Mouse (Mus musculus) left cerebral cortex, adult 6 months (tissue): ENCODE measurements around the gene Cpd. TPM values are rescaled to one million over a fixed set of nuclear protein-coding genes. Genes with fewer than 3 reads are reported as not detected.

Experiments used
- long read RNA-seq, 2 experiments: library from polyadenylated mRNA; unstranded; transcript quantifications; one replicate each; pipeline ENCODE4 v2.0.0; 2019 to 2020
- polyA plus RNA-seq: library from polyadenylated mRNA; unstranded; fragments of <200 nt; fragmentation: Nextera tagmentation; gene quantifications from 2 replicates; pipeline ENCODE4 v1.2.3, GENCODE M21; 2021

Cpd gene
- 6.3 and 10.1 TPM in 2 replicates for polyA plus RNA-seq
- long read RNA-seq, experiment 1, full-length matches to known transcripts, result 1 of 19 reads
- long read RNA-seq, experiment 1, partial matches to known transcripts, result 9 of 19 reads
- long read RNA-seq, experiment 1, other reads (novel, unspliced or antisense), result 9 of 19 reads
- long read RNA-seq, experiment 2, partial matches to known transcripts, result 9 of 23 reads
- long read RNA-seq, experiment 2, other reads (novel, unspliced or antisense), result 14 of 23 reads

GRCm38 (mm10) chr11:76846878-76847222, at the start of gene Cpd:
Cpd (minus strand) TSS chr11:76847018.

GRCm38 (mm10) chr11:76763053-76763740, 83.6 kb downstream of the Cpd start, which contains the start of gene Gosr1:
Gosr1 (minus strand) TSS chr11:76763579.

Other genes starting within 250 kb of the Cpd start
- gene Abr, start 224.7 kb downstream of the Cpd start, polyA plus RNA-seq, result 88.4 and 95.9 TPM in 2 replicates
- 2.4 and 4.8 TPM in 2 replicates for gene Bhlha9, start 174.5 kb downstream of the Cpd start, polyA plus RNA-seq
- 0.69 TPM in 2 replicates for gene Trarg1, start 167.2 kb downstream of the Cpd start, polyA plus RNA-seq
- 14.7 and 26.9 TPM in 2 replicates for gene Gosr1, start 83.4 kb downstream of the Cpd start, polyA plus RNA-seq
- gene Tmigd1, start 55.1 kb upstream of the Cpd start, polyA plus RNA-seq, result not detected in 2 replicates
- gene Blmh, start 77.8 kb upstream of the Cpd start, polyA plus RNA-seq, result 49.7 and 70.4 TPM in 2 replicates
- 0.10 TPM in 1 of 2 replicates, not detected in the other for gene Slc6a4, start 151.6 kb upstream of the Cpd start, polyA plus RNA-seq
- 60.9 and 68.1 TPM in 2 replicates for gene Nsrp1, start 231.4 kb upstream of the Cpd start, polyA plus RNA-seq